Mouse (Mus musculus): ENCODE data around the gene Dpf3.

GRCm38 (mm10) chr12:83303221-83303620, 184.3 kb downstream of the Dpf3 start:
- TF ChIP-seq MAX (IDR thresholded peaks at IDR 0.05; ENCODE audit: low read depth) = no peak
- no peak for TF ChIP-seq POLR2A (IDR thresholded peaks at IDR 0.05; ENCODE audit: insufficient read length, low read depth)
- TF ChIP-seq MYOG (IDR thresholded peaks at IDR 0.05; ENCODE audit: control insufficient read depth in 1 of 3, insufficient read depth in 1 of 3, insufficient read length in 2 of 3, low read depth in 2 of 3) = no peak
- TF ChIP-seq E2F4 (IDR thresholded peaks at IDR 0.05; ENCODE audit: insufficient read depth) = no peak
- TF ChIP-seq USF1 (IDR thresholded peaks at IDR 0.05; ENCODE audit: low read depth) = no peak
- TF ChIP-seq REST (IDR thresholded peaks at IDR 0.05; ENCODE audit: insufficient read depth, insufficient read length) = no peak
- TF ChIP-seq CEBPB (IDR thresholded peaks at IDR 0.05; ENCODE audit: insufficient read depth, poor library complexity, severe bottlenecking) = no peak
